Mouse (Mus musculus) brain, embryonic 14.5 days (tissue): ENCODE results near the gene Aldh1a3.

Experiments
- CTCF ChIP-seq: fragments of 200-500 bp; IDR thresholded peaks from 2 replicates; pipeline ENCODE4 v1.5.1; 2012; ENCODE audit warnings: inconsistent platforms, mild to moderate bottlenecking, moderate library complexity, borderline replicate concordance; ENCODE audit not compliant: insufficient read depth, insufficient read length; ENCODE audit errors: extremely low read depth
- POLR2A ChIP-seq: fragments of 200-500 bp; IDR thresholded peaks from 2 replicates; pipeline ENCODE4 v1.6.1; 2012; ENCODE audit warnings: mild to moderate bottlenecking, inconsistent platforms, borderline replicate concordance; ENCODE audit not compliant: poor library complexity, insufficient read depth, insufficient read length, severe bottlenecking; ENCODE audit errors: extremely low read depth

GRCm38 (mm10) chr7:66364491-66364890 is 62.8 kb downstream of the Aldh1a3 start:
- TF ChIP-seq CTCF (no peak), POLR2A (no peak)
